In the genomic region with DNA sequence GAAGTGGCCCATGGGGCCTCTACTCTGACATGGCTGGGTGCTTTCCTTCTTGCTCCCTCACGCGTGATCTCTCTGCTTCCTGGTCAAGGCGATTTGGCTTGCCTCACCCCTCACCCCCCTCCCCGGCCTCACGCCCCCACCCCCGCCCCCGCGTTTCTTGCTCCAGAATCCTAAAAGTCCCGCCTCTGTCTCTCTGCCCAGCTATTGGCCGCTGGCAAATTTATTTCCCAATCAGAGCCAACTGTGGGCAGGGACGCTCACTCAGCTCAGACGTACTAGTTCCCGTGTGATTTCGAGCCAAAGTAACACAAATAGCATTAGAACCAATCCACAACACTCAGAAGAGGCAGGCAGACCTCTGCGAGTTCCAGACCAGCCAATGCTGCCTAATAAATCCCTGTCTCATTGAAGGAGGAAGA, we compare ENCODE assay signal across 8 mouse cellular contexts. TPM values are rescaled to one million over a fixed set of nuclear protein-coding genes. Genes with fewer than 3 reads are reported as not detected.
DNase-seq lines count a peak whose midpoint lies in the region; ATAC-seq lines count a peak whose summit lies in the region.

No protein-coding gene starts in this region.

- ATAC-seq in embryonic facial prominence, embryonic 14.5 days (ENCODE audit: low read depth): peak; percentile 86
- peak; percentile 68 to 81 for ATAC-seq in hematopoietic stem cell, adult 5-6 weeks (replicated peaks in 1 of 2; ENCODE audit: insufficient read depth in 1 of 2, low FRiP score in 2 of 2, low TSS enrichment in 1 of 2, low read depth in 1 of 2, poor library complexity in 2 of 2, severe bottlenecking in 2 of 2)
- peak; percentile 81 for ATAC-seq in limb, embryonic 13.5 days (ENCODE audit: low FRiP score, low read depth)
- peak; percentile 73 for ATAC-seq in midbrain, embryonic 12.5 days (ENCODE audit: low FRiP score, low read depth)
- ATAC-seq in stomach, embryonic 15.5 days (ENCODE audit: insufficient read depth, low FRiP score, low read depth): peak; percentile 85

- H3K36me3 ChIP-seq in embryonic facial prominence, embryonic 14.5 days (ENCODE audit: control insufficient read depth, insufficient read depth, low read length): no peaks in the 10 kb centered on the region
- H3K36me3 ChIP-seq in limb, embryonic 13.5 days: no peaks in the 10 kb centered on the region
- no peaks in the 10 kb centered on the region for H3K36me3 ChIP-seq in midbrain, embryonic 12.5 days
- H3K36me3 ChIP-seq in stomach, embryonic 15.5 days: no peaks in the 10 kb centered on the region

- WGBS in embryonic facial prominence, embryonic 14.5 days: 1% methylated on average over 15 of the region's 15 CpGs
- WGBS in limb, embryonic 13.5 days: 2% methylated on average over 15 of the region's 15 CpGs
- 2% methylated on average over 15 of the region's 15 CpGs for WGBS in midbrain, embryonic 12.5 days
- 2% methylated on average over 15 of the region's 15 CpGs for WGBS in stomach, embryonic 15.5 days

- H3K9ac ChIP-seq in embryonic facial prominence, embryonic 14.5 days (ENCODE audit: low read depth, low read length): peak overlapping the region; percentile 48
- H3K9ac ChIP-seq in limb, embryonic 13.5 days: peak overlapping the region; percentile 59
- 0 out of 2 replicates have a peak overlapping the region, but pooled peaks have one; percentile 17 for H3K9ac ChIP-seq in midbrain, embryonic 12.5 days (replicated peaks)
- no peak overlapping the region for H3K9ac ChIP-seq in stomach, embryonic 15.5 days

- no peaks in the 10 kb centered on the region for H3K9me3 ChIP-seq in embryonic facial prominence, embryonic 14.5 days (ENCODE audit: control insufficient read depth, low read length)
- H3K9me3 ChIP-seq in limb, embryonic 13.5 days: no peaks in the 10 kb centered on the region
- H3K9me3 ChIP-seq in midbrain, embryonic 12.5 days: no peaks in the 10 kb centered on the region
- H3K9me3 ChIP-seq in stomach, embryonic 15.5 days: no peaks in the 10 kb centered on the region

- H3K4me2 ChIP-seq in embryonic facial prominence, embryonic 14.5 days (ENCODE audit: low read depth, low read length): peak overlapping the region; percentile 45
- H3K4me2 ChIP-seq in limb, embryonic 13.5 days (replicated peaks): peak overlapping the region; percentile 66
- peak overlapping the region; percentile 49 for H3K4me2 ChIP-seq in midbrain, embryonic 12.5 days (replicated peaks)
- H3K4me2 ChIP-seq in stomach, embryonic 15.5 days: peak overlapping the region; percentile 63

- peak; percentile 69 to 77 for DNase-seq in B cell, adult 2 months
- DNase-seq in MEL-GATA-1-ER (ENCODE audit: extremely low read depth, low read depth): peak; percentile 86
- DNase-seq in embryonic facial prominence, embryonic 14.5 days (ENCODE audit: low spot score): peak; percentile 94
- DNase-seq in c-Kit-positive CD71-positive TER-119-positive erythroid progenitor cells, embryonic 14.5 days (ENCODE audit: low spot score): no peak

- H3K27ac ChIP-seq in embryonic facial prominence, embryonic 14.5 days (replicated peaks; ENCODE audit: low read depth, low read length): no peak overlapping the region
- no peak overlapping the region for H3K27ac ChIP-seq in limb, embryonic 13.5 days
- H3K27ac ChIP-seq in midbrain, embryonic 12.5 days (replicated peaks): no peak overlapping the region
- H3K27ac ChIP-seq in stomach, embryonic 15.5 days: 0 out of 2 replicates have a peak overlapping the region, but pooled peaks have one; percentile 16

- no peaks in the 10 kb centered on the region for H3K4me1 ChIP-seq in embryonic facial prominence, embryonic 14.5 days (ENCODE audit: control insufficient read depth, insufficient read depth, low read length)
- peaks cover 6% of the 10 kb centered on the region for H3K4me1 ChIP-seq in limb, embryonic 13.5 days
- H3K4me1 ChIP-seq in midbrain, embryonic 12.5 days: peaks cover 9% of the 10 kb centered on the region
- 0 out of 2 replicates have a peak, but pooled peaks cover 5% of the 10 kb centered on the region for H3K4me1 ChIP-seq in stomach, embryonic 15.5 days

- H3K4me3 ChIP-seq in embryonic facial prominence, embryonic 14.5 days (ENCODE audit: low read depth, low read length): peak overlapping the region; percentile 31
- peak overlapping the region; percentile 41 for H3K4me3 ChIP-seq in limb, embryonic 13.5 days
- peak overlapping the region; percentile 28 for H3K4me3 ChIP-seq in midbrain, embryonic 12.5 days
- peak overlapping the region; percentile 33 for H3K4me3 ChIP-seq in stomach, embryonic 15.5 days (replicated peaks)

- no peaks in the 10 kb centered on the region for H3K27me3 ChIP-seq in embryonic facial prominence, embryonic 14.5 days (replicated peaks; ENCODE audit: control insufficient read depth, insufficient read depth, low read length)
- no peaks in the 10 kb centered on the region for H3K27me3 ChIP-seq in limb, embryonic 13.5 days
- H3K27me3 ChIP-seq in midbrain, embryonic 12.5 days: no peaks in the 10 kb centered on the region
- no peaks in the 10 kb centered on the region for H3K27me3 ChIP-seq in stomach, embryonic 15.5 days (replicated peaks)

RNA-seq across cellular contexts. Expression of a gene that starts 11.4 kb away (rescaled TPM):
- polyA plus RNA-seq in embryonic facial prominence, embryonic 14.5 days (2014; fragmentation: Nextera tagmentation; extraction: Ambion mirVana): not detected in 2 replicates
- not detected in 2 replicates for total RNA-seq in hematopoietic stem cell, adult 5-6 weeks (2017)
- 0.50 and 0.55 TPM in 2 replicates for polyA plus RNA-seq in limb, embryonic 13.5 days (2015; fragmentation: Nextera tagmentation; extraction: Ambion mirVana)
- not detected in 2 replicates for polyA plus RNA-seq in midbrain, embryonic 12.5 days (2016; fragmentation: Nextera tagmentation; extraction: Ambion mirVana)
- not detected in 2 replicates for polyA plus RNA-seq in stomach, embryonic 15.5 days (2015; fragmentation: Nextera tagmentation; extraction: Ambion mirVana)

RNA-seq across cellular contexts. Expression of a gene that starts 24.0 kb away (rescaled TPM):
- 1,320 and 1,483 TPM in 2 replicates for polyA plus RNA-seq in embryonic facial prominence, embryonic 14.5 days (2014; fragmentation: Nextera tagmentation; extraction: Ambion mirVana)
- 133 and 179 TPM in 2 replicates for total RNA-seq in hematopoietic stem cell, adult 5-6 weeks (2017)
- polyA plus RNA-seq in limb, embryonic 13.5 days (2015; fragmentation: Nextera tagmentation; extraction: Ambion mirVana): 1,739 and 1,773 TPM in 2 replicates
- polyA plus RNA-seq in midbrain, embryonic 12.5 days (2016; fragmentation: Nextera tagmentation; extraction: Ambion mirVana): 1,057 and 1,083 TPM in 2 replicates
- polyA plus RNA-seq in stomach, embryonic 15.5 days (2015; fragmentation: Nextera tagmentation; extraction: Ambion mirVana): 1,302 and 1,597 TPM in 2 replicates
